Mouse (Mus musculus): ENCODE results near the gene Abcc5. TPM values are rescaled to one million over a fixed set of nuclear protein-coding genes. Genes with fewer than 3 reads are reported as not detected.
"Not testable (repeated sequence)": the region's sequence is repeated elsewhere in the genome, so short reads cannot be mapped to it uniquely, and the experiment has no call there.

The Abcc5 gene
- 577 and 578 TPM in 2 replicates for polyA plus RNA-seq (2012; ENCODE audit: insufficient read depth, insufficient read length, low replicate concordance, missing spikeins)

- under 1% methylated on average over 62 of the region's 62 CpGs for WGBS
- TF ChIP-seq POLR2A (IDR thresholded peaks at IDR 0.05; ENCODE audit: insufficient read depth, low read depth, low read length) (peak; percentile 77), CTCF (IDR thresholded peaks at IDR 0.05; ENCODE audit: insufficient read depth, low read depth, low read length) (peak; percentile 98)
- peaks cover 3% of the 10 kb centered on the region; the same call in 1 of the 2 replicates for H3K4me1 ChIP-seq (ENCODE audit: control insufficient read depth, insufficient read depth, low read length)
- H3K4me3 ChIP-seq (ENCODE audit: insufficient read depth, low read depth, low read length): peak within 1 kb of the TSS; percentile 97
- peak within 1 kb of the TSS; percentile 94 for H3K27ac ChIP-seq (ENCODE audit: insufficient read depth, low read depth, low read length)
Observed at GRCm38 (mm10) chr16:20425855-20426598, at the start of gene Abcc5. Gene Abcc5, minus strand, starts transcription at chr16:20426394.

DNA sequence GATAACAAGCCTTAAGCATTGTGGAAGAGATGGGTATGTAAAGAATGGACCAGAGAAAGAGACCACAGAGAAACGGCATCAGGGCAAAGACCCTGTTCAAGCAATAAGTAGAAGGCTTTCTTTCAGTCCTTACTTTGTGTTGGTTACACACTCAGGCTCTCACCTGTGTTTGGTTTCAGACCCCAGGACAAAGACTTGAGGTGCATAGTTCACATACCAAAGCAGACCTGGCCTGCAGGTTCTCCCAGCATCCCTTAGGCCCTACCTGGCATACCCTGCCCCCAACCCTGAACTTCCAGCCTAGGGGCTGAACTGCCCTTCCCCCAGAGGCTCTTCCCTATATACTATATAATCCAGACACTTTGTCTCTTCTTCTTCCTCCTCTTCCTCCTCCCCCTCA lies 49.1 kb upstream of the Abcc5 start:
- WGBS: 95% methylated on average over 1 of the region's 1 CpGs
- Histone ChIP-seq H3K4me1 (ENCODE audit: control insufficient read depth, insufficient read depth, low read length) (no peaks in the 10 kb centered on the region), H3K27ac (ENCODE audit: insufficient read depth, low read depth, low read length) (no peak overlapping the region), H3K4me3 (ENCODE audit: insufficient read depth, low read depth, low read length) (no peak overlapping the region)
- no peak for TF ChIP-seq CTCF (IDR thresholded peaks at IDR 0.05; ENCODE audit: insufficient read depth, low read depth, low read length)
- TF ChIP-seq POLR2A (IDR thresholded peaks at IDR 0.05; ENCODE audit: insufficient read depth, low read depth, low read length): no peak

DNA sequence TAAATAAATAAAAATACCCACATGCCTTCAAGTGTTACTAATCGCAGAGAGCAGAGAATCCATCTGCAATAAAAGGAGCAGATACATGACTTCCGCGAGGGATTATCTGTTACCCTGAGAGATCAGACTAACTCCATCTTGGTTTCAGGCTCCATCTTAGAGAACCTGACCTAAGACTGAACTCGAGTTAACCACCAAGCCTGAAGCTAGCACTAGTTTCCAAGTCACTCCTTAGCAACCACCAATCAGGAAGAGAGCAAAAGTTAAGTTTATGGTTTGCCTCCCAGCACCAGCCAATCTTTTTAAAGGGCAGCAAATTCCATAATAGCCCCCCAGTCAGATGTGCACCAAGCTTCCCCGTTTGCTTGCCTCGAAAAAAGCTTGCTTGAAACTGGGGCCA lies 48.6 kb upstream of the Abcc5 start:
- H3K4me3 ChIP-seq (ENCODE audit: insufficient read depth, low read depth, low read length): no peak overlapping the region
- no peak for TF ChIP-seq POLR2A (IDR thresholded peaks at IDR 0.05; ENCODE audit: insufficient read depth, low read depth, low read length)
- TF ChIP-seq CTCF (IDR thresholded peaks at IDR 0.05; ENCODE audit: insufficient read depth, low read depth, low read length): no peak
- no peaks in the 10 kb centered on the region for H3K4me1 ChIP-seq (ENCODE audit: control insufficient read depth, insufficient read depth, low read length)
- WGBS: 90% methylated on average over 6 of the region's 6 CpGs
- no peak overlapping the region for H3K27ac ChIP-seq (ENCODE audit: insufficient read depth, low read depth, low read length)

- TF ChIP-seq POLR2A (IDR thresholded peaks at IDR 0.05; ENCODE audit: insufficient read depth, low read depth, low read length) (no peak), CTCF (IDR thresholded peaks at IDR 0.05; ENCODE audit: insufficient read depth, low read depth, low read length) (no peak)
- 96% methylated on average over 8 of the region's 8 CpGs for WGBS
- Histone ChIP-seq H3K27ac (ENCODE audit: insufficient read depth, low read depth, low read length) (no peak overlapping the region), H3K4me1 (ENCODE audit: control insufficient read depth, insufficient read depth, low read length) (no peaks in the 10 kb centered on the region), H3K4me3 (ENCODE audit: insufficient read depth, low read depth, low read length) (no peak overlapping the region)
Observed at GRCm38 (mm10) chr16:20474211-20474610, 48.0 kb upstream of the Abcc5 start.

DNA sequence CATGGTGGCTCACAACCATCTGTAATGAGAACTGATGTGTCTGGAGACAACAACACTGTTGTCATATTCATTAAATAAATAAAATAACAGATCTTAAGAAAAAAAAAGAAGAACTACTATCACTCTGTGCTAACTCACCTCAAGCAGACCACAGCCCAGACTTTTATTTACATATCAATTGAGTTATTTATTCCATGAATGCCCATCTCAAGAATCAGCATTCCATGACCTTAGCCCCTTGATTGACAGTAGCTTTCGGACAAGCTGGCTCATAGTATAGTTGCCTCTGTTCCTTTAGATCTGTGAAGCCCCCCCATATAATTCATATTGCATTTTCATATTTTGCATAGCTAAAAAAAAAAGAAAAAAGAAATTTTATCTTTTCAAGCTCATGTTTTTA lies 47.6 kb upstream of the Abcc5 start:
- no peak overlapping the region for H3K4me3 ChIP-seq (ENCODE audit: insufficient read depth, low read depth, low read length)
- no peak overlapping the region for H3K27ac ChIP-seq (ENCODE audit: insufficient read depth, low read depth, low read length)
- H3K4me1 ChIP-seq (ENCODE audit: control insufficient read depth, insufficient read depth, low read length): no peaks in the 10 kb centered on the region
- TF ChIP-seq CTCF (IDR thresholded peaks at IDR 0.05; ENCODE audit: insufficient read depth, low read depth, low read length) (no peak), POLR2A (IDR thresholded peaks at IDR 0.05; ENCODE audit: insufficient read depth, low read depth, low read length) (no peak)
- 84% methylated on average over 1 of the region's 1 CpGs for WGBS

DNA sequence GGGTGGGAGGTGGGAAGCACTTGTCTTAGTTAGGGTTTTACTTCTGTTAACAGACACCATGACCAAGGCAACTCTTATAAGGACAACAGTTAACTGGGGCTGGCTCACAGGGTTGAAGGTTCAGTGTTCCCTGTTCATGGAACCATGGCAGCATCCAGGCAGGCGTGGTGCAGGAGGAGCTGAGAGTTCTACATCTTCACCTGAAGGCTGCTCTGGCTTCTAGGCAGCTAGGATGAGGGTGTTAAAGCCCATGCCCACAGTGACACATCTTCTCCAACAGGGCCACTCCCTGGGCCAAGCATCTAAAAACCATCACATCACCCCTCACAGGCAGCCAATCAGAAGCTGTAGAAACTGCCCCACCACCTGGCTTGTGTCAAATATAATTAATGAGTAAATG lies 45.5 kb upstream of the Abcc5 start:
- H3K4me1 ChIP-seq (ENCODE audit: control insufficient read depth, insufficient read depth, low read length): no peaks in the 10 kb centered on the region
- H3K27ac ChIP-seq (ENCODE audit: insufficient read depth, low read depth, low read length): no peak overlapping the region
- TF ChIP-seq POLR2A (IDR thresholded peaks at IDR 0.05; ENCODE audit: insufficient read depth, low read depth, low read length): no peak
- no peak for TF ChIP-seq CTCF (IDR thresholded peaks at IDR 0.05; ENCODE audit: insufficient read depth, low read depth, low read length)
- 79% methylated on average over 1 of the region's 1 CpGs for WGBS
- H3K4me3 ChIP-seq (ENCODE audit: insufficient read depth, low read depth, low read length): no peak overlapping the region

- H3K27ac ChIP-seq (ENCODE audit: insufficient read depth, low read depth, low read length): no peak overlapping the region
- no peak for TF ChIP-seq POLR2A (IDR thresholded peaks at IDR 0.05; ENCODE audit: insufficient read depth, low read depth, low read length)
- no peak for TF ChIP-seq CTCF (IDR thresholded peaks at IDR 0.05; ENCODE audit: insufficient read depth, low read depth, low read length)
- H3K4me3 ChIP-seq (ENCODE audit: insufficient read depth, low read depth, low read length): no peak overlapping the region
- H3K4me1 ChIP-seq (ENCODE audit: control insufficient read depth, insufficient read depth, low read length): no peaks in the 10 kb centered on the region
- 94% methylated on average over 2 of the region's 2 CpGs for WGBS
Observed at GRCm38 (mm10) chr16:20470981-20471380, 44.8 kb upstream of the Abcc5 start.

DNA sequence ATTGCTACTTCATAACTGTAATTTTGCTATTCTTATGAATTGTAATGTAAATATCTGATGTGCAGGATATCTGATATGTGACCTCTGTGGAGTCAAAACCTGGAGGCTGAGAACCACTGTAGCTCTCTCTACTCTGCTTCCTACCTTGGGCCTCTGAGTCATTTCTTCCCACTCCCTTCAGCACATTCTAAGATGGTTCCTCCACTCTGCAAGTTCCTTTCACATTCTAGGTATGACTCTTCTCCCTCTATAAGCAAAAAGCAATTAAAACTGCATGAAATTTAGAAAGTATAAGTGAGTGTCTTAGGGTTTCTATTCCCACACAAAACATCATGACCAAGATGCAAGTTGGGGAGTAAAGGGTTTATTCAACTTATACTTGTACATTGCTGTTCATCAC lies 38.5 kb upstream of the Abcc5 start:
- Histone ChIP-seq H3K4me3 (ENCODE audit: insufficient read depth, low read depth, low read length) (no peak overlapping the region), H3K27ac (ENCODE audit: insufficient read depth, low read depth, low read length) (no peak overlapping the region), H3K4me1 (ENCODE audit: control insufficient read depth, insufficient read depth, low read length) (no peaks in the 10 kb centered on the region)
- TF ChIP-seq POLR2A (IDR thresholded peaks at IDR 0.05; ENCODE audit: insufficient read depth, low read depth, low read length): no peak
- no peak for TF ChIP-seq CTCF (IDR thresholded peaks at IDR 0.05; ENCODE audit: insufficient read depth, low read depth, low read length)

DNA sequence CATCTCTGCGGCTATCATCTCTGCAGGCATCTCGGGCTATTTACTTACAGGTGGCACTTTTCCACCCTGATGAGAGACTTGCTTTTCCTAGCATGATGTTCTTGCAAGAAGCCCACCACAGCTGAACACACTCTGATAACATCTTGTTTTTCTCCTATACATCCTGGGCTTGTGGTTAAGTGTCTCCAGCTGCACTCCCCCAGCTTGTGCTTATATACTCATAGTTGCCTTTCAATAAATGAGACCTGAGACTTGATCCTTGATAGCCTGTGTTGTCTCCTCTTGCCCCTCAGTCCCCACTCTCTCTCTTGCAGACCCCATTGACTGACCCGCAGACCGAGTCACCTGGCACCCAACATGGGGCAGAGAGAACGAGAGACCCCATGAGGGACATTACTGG lies 32.5 kb upstream of the Abcc5 start:
- not testable (repeated sequence) for H3K27ac ChIP-seq (ENCODE audit: insufficient read depth, low read depth, low read length); H3K4me3 ChIP-seq (ENCODE audit: insufficient read depth, low read depth, low read length); H3K4me1 ChIP-seq (ENCODE audit: control insufficient read depth, insufficient read depth, low read length)
- 93% methylated on average over 5 of the region's 5 CpGs for WGBS
